ENCODE assay signal across 35 mouse cellular contexts in genomic region chr4:41416966-41417365, GRCm38 (mm10).
"Had no signal": no experiment of that assay in that cellular context is flagged by ENCODE, and none has a peak within 500 bp of the region (broad histone marks: within the 10 kb centered on the region; RNA-seq: fewer than 3 reads in every experiment).

No protein-coding gene starts in this region.

- H3K4me2 ChIP-seq: heart, embryonic 11.5 days; heart, embryonic 12.5 days; heart, embryonic 13.5 days; heart, embryonic 15.5 days; hindbrain, embryonic 12.5 days; hindbrain, embryonic 13.5 days; hindbrain, embryonic 14.5 days; hindbrain, embryonic 15.5 days; intestine, embryonic 15.5 days; kidney, embryonic 15.5 days had no signal

- H3K4me1 ChIP-seq: heart, embryonic 10.5 days; heart, embryonic 12.5 days; heart, embryonic 13.5 days; heart, embryonic 15.5 days; hindbrain, embryonic 10.5 days; hindbrain, embryonic 12.5 days; hindbrain, embryonic 13.5 days; hindbrain, embryonic 15.5 days; intestine, embryonic 15.5 days; kidney, embryonic 15.5 days had no signal

- H3K36me3 ChIP-seq: heart, embryonic 12.5 days; heart, embryonic 13.5 days; heart, embryonic 15.5 days; hindbrain, embryonic 12.5 days; hindbrain, embryonic 13.5 days; hindbrain, embryonic 15.5 days; intestine, embryonic 15.5 days had no signal

- DNase-seq: heart, postnatal 10 days; heart, postnatal 14 days; heart, postnatal 36 days; heart, postnatal 4 days; kidney, adult 11 months; kidney, adult 18-20 months; kidney, adult 2 months; kidney, adult 8-10 months; kidney, adult 9 months; kidney, postnatal 10 days; kidney, postnatal 14 days; kidney, postnatal 25 days; kidney, postnatal 36 days; kidney, postnatal 4 days; layer of hippocampus, adult 9-11 months; layer of hippocampus, postnatal 36 days had no signal

- H3K9ac ChIP-seq: heart, embryonic 12.5 days; heart, embryonic 13.5 days; heart, embryonic 15.5 days; hindbrain, embryonic 12.5 days; hindbrain, embryonic 13.5 days; hindbrain, embryonic 14.5 days; hindbrain, embryonic 15.5 days; intestine, embryonic 15.5 days; kidney, embryonic 15.5 days had no signal

- H3K27me3 ChIP-seq: heart, embryonic 12.5 days; heart, embryonic 13.5 days; heart, embryonic 15.5 days; hindbrain, embryonic 12.5 days; hindbrain, embryonic 13.5 days; hindbrain, embryonic 15.5 days; intestine, embryonic 15.5 days; kidney, embryonic 15.5 days had no signal

- ATAC-seq: hindbrain, embryonic 16.5 days; hindbrain, postnatal 0 days; inflammation-experienced regulatory T-cells, adult 6 months; intestine, embryonic 15.5 days; intestine, embryonic 16.5 days; intestine, postnatal 0 days had no signal

- H3K4me3 ChIP-seq: heart, embryonic 10.5 days; heart, embryonic 12.5 days; heart, embryonic 13.5 days; heart, embryonic 15.5 days; hindbrain, embryonic 10.5 days; hindbrain, embryonic 12.5 days; hindbrain, embryonic 13.5 days; hindbrain, embryonic 15.5 days; intestine, embryonic 15.5 days; kidney, embryonic 15.5 days; layer of hippocampus, adult 2 months had no signal

- H3K9me3 ChIP-seq: heart, embryonic 10.5 days; heart, embryonic 12.5 days; heart, embryonic 13.5 days; heart, embryonic 15.5 days; hindbrain, embryonic 10.5 days; hindbrain, embryonic 12.5 days; hindbrain, embryonic 13.5 days; hindbrain, embryonic 15.5 days; intestine, embryonic 15.5 days; kidney, embryonic 15.5 days had no signal

- H3K27ac ChIP-seq: heart, embryonic 10.5 days; heart, embryonic 13.5 days; heart, embryonic 15.5 days; hindbrain, embryonic 10.5 days; hindbrain, embryonic 12.5 days; hindbrain, embryonic 13.5 days; hindbrain, embryonic 14.5 days; hindbrain, embryonic 15.5 days; hindbrain, postnatal 0 days; intestine, embryonic 15.5 days; kidney, embryonic 15.5 days; kidney, postnatal 0 days; layer of hippocampus, adult 2 months had no signal
